In the genomic region with DNA sequence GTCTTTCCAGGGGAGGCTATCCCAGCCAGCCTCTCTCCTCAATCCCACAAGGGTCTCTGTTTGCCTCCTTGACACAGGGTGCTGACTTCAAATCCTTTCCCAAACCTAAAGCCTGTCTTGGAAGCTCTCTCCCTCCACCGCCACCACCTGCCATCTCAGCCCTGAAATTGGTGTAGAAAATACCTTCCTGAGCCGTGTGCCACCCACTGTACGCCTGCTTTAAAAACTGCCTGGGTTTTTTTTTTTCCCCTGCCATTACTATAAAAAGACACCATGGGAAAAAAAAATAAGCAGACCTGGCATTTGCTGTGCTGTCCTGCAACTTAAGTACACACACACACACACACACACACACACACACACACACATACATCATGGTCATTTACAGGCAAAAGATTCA, we compare ENCODE assay signal across 12 mouse cellular contexts. TPM values are rescaled to one million over a fixed set of nuclear protein-coding genes. Genes with fewer than 3 reads are reported as not detected.
DNase-seq lines count a peak whose midpoint lies in the region; ATAC-seq and TF ChIP-seq lines count a peak whose summit lies in the region.
"Had no signal": no experiment of that assay in that cellular context is flagged by ENCODE, and none has a peak within 500 bp of the region (broad histone marks: within the 10 kb centered on the region; RNA-seq: fewer than 3 reads in every experiment).

No protein-coding gene starts in this region.

- peak overlapping the region; percentile 64; the same call in 1 of the 2 replicates for H3K4me3 ChIP-seq in kidney, adult 2 months (ENCODE audit: insufficient read depth, low read depth, low read length)
- H3K4me3 ChIP-seq in embryonic facial prominence, embryonic 13.5 days: 0 out of 2 replicates have a peak overlapping the region, but pooled peaks have one; percentile 9
- H3K4me3 ChIP-seq in limb, embryonic 13.5 days: no peak overlapping the region
- H3K4me3 ChIP-seq: liver, embryonic 15.5 days had no signal

- H3K27ac ChIP-seq in kidney, adult 2 months (ENCODE audit: insufficient read depth, low read depth, low read length): no peak overlapping the region
- no peak overlapping the region for H3K27ac ChIP-seq in embryonic facial prominence, embryonic 13.5 days
- H3K27ac ChIP-seq in limb, embryonic 13.5 days: no peak overlapping the region
- H3K27ac ChIP-seq: liver, embryonic 15.5 days had no signal

- TF ChIP-seq CTCF in kidney, adult 2 months (conservative IDR thresholded peaks at IDR 0.05; ENCODE audit: insufficient read depth, insufficient read length, low read depth, low read length): no peak

- 65% methylated on average over 3 of the region's 3 CpGs for WGBS in kidney, adult 2 months
- 89% methylated on average over 3 of the region's 3 CpGs for WGBS in embryonic facial prominence, embryonic 13.5 days
- WGBS in limb, embryonic 13.5 days: 81% methylated on average over 3 of the region's 3 CpGs

- H3K9me3 ChIP-seq in embryonic facial prominence, embryonic 13.5 days: no peaks in the 10 kb centered on the region
- no peaks in the 10 kb centered on the region for H3K9me3 ChIP-seq in limb, embryonic 13.5 days
- H3K9me3 ChIP-seq: liver, embryonic 15.5 days had no signal

- H3K27me3 ChIP-seq in kidney, adult 2 months (replicated peaks; ENCODE audit: control insufficient read depth, insufficient read depth, low read length): no peaks in the 10 kb centered on the region
- H3K27me3 ChIP-seq in embryonic facial prominence, embryonic 13.5 days: peaks cover 42% of the 10 kb centered on the region
- H3K27me3 ChIP-seq in limb, embryonic 13.5 days: peaks cover 56% of the 10 kb centered on the region

- peaks cover 2% of the 10 kb centered on the region; the same call in 1 of the 2 replicates for H3K4me1 ChIP-seq in kidney, adult 2 months (ENCODE audit: control insufficient read depth, insufficient read depth, low read length)
- peaks cover 61% of the 10 kb centered on the region for H3K4me1 ChIP-seq in embryonic facial prominence, embryonic 13.5 days
- peaks cover 61% of the 10 kb centered on the region for H3K4me1 ChIP-seq in limb, embryonic 13.5 days

- no peaks in the 10 kb centered on the region for H3K36me3 ChIP-seq in kidney, adult 2 months (ENCODE audit: control insufficient read depth, insufficient read depth, low read length)
- H3K36me3 ChIP-seq in embryonic facial prominence, embryonic 13.5 days: no peaks in the 10 kb centered on the region
- H3K36me3 ChIP-seq in limb, embryonic 13.5 days: no peaks in the 10 kb centered on the region
- H3K36me3 ChIP-seq: liver, embryonic 15.5 days had no signal

- no peak for ATAC-seq in embryonic facial prominence, embryonic 13.5 days (ENCODE audit: insufficient number of reproducible peaks, insufficient read depth, low FRiP score, low TSS enrichment, low read depth)
- no peak for ATAC-seq in limb, embryonic 13.5 days (ENCODE audit: low FRiP score, low read depth)
- ATAC-seq in monocyte, adult 5-6 weeks (replicated peaks; ENCODE audit: insufficient number of reproducible peaks, low FRiP score, low TSS enrichment, poor library complexity, severe bottlenecking): no peak

- H3K4me2 ChIP-seq in embryonic facial prominence, embryonic 13.5 days: peak overlapping the region; percentile 87; the same call in 1 of the 2 replicates
- peak overlapping the region; percentile 91; the same call in 1 of the 2 replicates for H3K4me2 ChIP-seq in limb, embryonic 13.5 days (replicated peaks)

- no peak for DNase-seq in kidney, adult 2 months
- DNase-seq in kidney, adult 18-20 months: no peak
- peak; percentile 24 for DNase-seq in adipocyte (ENCODE audit: low spot score)
- DNase-seq in urinary bladder, postnatal 10 days (ENCODE audit: low spot score): no peak
- DNase-seq in cerebellum, adult 11-12 months: no peak
- DNase-seq: adrenal gland, postnatal 25 days; embryo, embryonic 11 days had no signal

- TF ChIP-seq POLR2A in kidney, adult 2 months (IDR thresholded peaks at IDR 0.05; ENCODE audit: low read depth, low read length): no peak

- H3K9ac ChIP-seq in embryonic facial prominence, embryonic 13.5 days: peak overlapping the region; percentile 78; the same call in 1 of the 2 replicates
- H3K9ac ChIP-seq in limb, embryonic 13.5 days: no peak overlapping the region
- H3K9ac ChIP-seq: liver, embryonic 15.5 days had no signal

RNA-seq across cellular contexts. Expression of gene Plxnd1, which starts 4.7 kb away (rescaled TPM):
- polyA plus RNA-seq in kidney, adult 2 months (2012; rRNA removed): 54.2 and 60.2 TPM in 2 replicates
- polyA plus RNA-seq in embryonic facial prominence, embryonic 13.5 days (2015; fragmentation: Nextera tagmentation; extraction: Ambion mirVana): 25.2 and 40.3 TPM in 2 replicates
- polyA plus RNA-seq in limb, embryonic 13.5 days (2015; fragmentation: Nextera tagmentation; extraction: Ambion mirVana): 27.6 and 30.0 TPM in 2 replicates
- total RNA-seq in monocyte, adult 5-6 weeks (2017): 8.2 to 17.6 TPM (median 17.6 TPM) in 3 replicates

RNA-seq across cellular contexts. Expression of gene H1foo, which starts 45.3 kb away (rescaled TPM):
- polyA plus RNA-seq in kidney, adult 2 months (2012; rRNA removed): not detected in 2 replicates
- not detected in 2 replicates for polyA plus RNA-seq in embryonic facial prominence, embryonic 13.5 days (2015; fragmentation: Nextera tagmentation; extraction: Ambion mirVana)
- polyA plus RNA-seq in limb, embryonic 13.5 days (2015; fragmentation: Nextera tagmentation; extraction: Ambion mirVana): not detected in 2 replicates
- not detected in 3 replicates for total RNA-seq in monocyte, adult 5-6 weeks (2017)
- total RNA-seq: adrenal gland, postnatal 25 days; MEL had no signal
- polyA plus RNA-seq: liver, embryonic 15.5 days had no signal

RNA-seq across cellular contexts. Expression of gene Rho, which starts 58.5 kb away (rescaled TPM):
- polyA plus RNA-seq in kidney, adult 2 months (2012; rRNA removed): 0.66 and 0.96 TPM in 2 replicates
- 0.14 and 0.43 TPM in 2 replicates for polyA plus RNA-seq in embryonic facial prominence, embryonic 13.5 days (2015; fragmentation: Nextera tagmentation; extraction: Ambion mirVana)
- 0.20 and 0.42 TPM in 2 replicates for polyA plus RNA-seq in limb, embryonic 13.5 days (2015; fragmentation: Nextera tagmentation; extraction: Ambion mirVana)
- not detected in 3 replicates for total RNA-seq in monocyte, adult 5-6 weeks (2017)
- total RNA-seq: MEL had no signal
- polyA plus RNA-seq: liver, embryonic 15.5 days had no signal
